Mouse (Mus musculus): Measurements from ENCODE around the gene Itga8. TPM values are rescaled to one million over a fixed set of nuclear protein-coding genes. Genes with fewer than 3 reads are reported as not detected.
A peak's percentile ranks its signal among the peaks of the same experiment; 100 is the strongest.

Itga8 gene
- total RNA-seq, 1 experiment from 2014 or later: 8.9 TPM

DNA sequence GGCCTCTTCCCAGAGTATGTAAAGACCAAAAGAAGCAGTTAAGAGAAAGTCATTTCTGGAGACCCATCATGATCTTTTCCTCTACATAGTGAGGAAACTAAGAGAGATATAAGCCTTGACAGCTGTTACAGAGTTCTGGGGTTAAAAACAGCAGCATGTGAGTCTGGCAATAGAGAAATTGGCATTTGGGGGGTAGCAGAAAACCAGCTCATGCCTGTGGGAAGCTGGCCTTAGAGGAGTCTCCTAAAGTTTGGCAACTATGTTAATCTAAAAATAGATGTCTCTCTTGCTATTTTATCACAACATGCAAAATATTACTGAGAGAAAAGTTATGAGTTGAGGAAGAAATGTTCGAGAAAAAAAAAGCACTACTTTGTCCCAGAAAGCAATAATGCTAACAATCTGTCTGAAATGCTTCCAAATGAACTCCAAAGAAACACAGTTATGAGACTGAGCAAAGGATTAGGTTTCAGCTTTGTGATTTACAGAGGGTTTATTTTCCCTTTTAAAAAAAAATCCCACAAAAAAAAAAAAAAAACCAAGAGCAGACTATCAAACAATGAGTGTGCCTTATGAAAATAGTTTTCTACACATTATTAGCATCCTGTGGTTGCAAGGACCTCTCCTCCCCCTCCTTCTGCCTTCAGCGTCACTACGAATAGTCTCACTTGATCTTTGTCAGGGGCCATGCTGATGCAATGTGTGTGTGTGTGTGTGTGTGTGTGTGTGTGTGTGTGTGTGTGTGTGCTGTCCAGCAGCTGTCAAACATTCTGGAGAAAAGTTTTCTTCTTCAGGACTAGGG, 88.9 kb downstream of the Itga8 start:
- no peak for ATAC-seq (replicated peaks; ENCODE audit: insufficient number of reproducible peaks, low FRiP score, low TSS enrichment, poor library complexity, severe bottlenecking)

- peak; percentile 37; the same call in 1 of the 2 replicates for ATAC-seq (replicated peaks; ENCODE audit: insufficient number of reproducible peaks, low FRiP score, low TSS enrichment, poor library complexity, severe bottlenecking)
Measured at GRCm38 (mm10) chr2:12208142-12208541, 93.6 kb downstream of the Itga8 start.

DNA sequence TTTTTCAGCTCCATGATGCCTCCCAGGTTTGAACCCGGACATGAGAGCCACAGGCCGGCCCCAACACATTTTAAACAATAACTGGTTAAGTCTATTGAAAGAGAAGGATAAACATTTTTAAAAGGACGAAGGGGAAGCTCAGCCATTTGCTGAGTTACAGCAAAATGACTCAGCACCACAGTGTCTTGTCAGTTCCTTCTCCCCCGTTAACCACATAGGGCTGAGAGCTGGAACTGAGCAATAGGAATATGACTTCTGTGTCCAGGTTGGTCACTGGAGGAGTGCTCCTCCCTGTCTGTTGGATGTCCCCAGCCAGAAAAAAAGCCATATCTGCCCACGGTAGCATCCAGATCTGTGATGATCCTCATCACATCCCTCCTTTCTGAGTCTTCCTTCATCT, 95.4 kb downstream of the Itga8 start:
- ATAC-seq (replicated peaks; ENCODE audit: insufficient number of reproducible peaks, low FRiP score, low TSS enrichment, poor library complexity, severe bottlenecking): peak; percentile 83

DNA sequence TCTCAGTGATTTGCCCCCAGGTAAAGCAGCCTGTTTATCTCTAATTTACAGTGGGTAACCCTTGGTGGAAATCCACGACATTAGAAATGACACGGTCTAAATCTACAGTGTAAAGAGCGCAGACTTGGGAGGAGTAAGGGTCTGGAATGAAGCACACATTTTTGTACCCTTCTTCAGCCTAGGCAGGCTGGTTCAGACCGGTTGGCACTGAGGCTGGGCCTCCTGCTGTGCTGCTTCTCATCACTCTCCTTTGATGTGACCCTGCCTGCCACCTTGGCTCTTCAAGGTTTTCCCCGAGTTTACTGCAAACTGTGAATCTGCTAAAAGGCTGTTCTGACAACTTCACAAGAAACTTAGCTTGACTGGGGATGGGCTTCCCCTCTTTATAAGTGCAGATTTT, 95.8 kb downstream of the Itga8 start:
- no peak for ATAC-seq (replicated peaks; ENCODE audit: insufficient number of reproducible peaks, low FRiP score, low TSS enrichment, poor library complexity, severe bottlenecking)

GRCm38 (mm10) chr2:12203231-12203630, 98.5 kb downstream of the Itga8 start:
- no peak for ATAC-seq (replicated peaks; ENCODE audit: insufficient number of reproducible peaks, low FRiP score, low TSS enrichment, poor library complexity, severe bottlenecking)

GRCm38 (mm10) chr2:12198699-12199098, 103.0 kb downstream of the Itga8 start:
- ATAC-seq (replicated peaks; ENCODE audit: insufficient number of reproducible peaks, low FRiP score, low TSS enrichment, poor library complexity, severe bottlenecking): no peak

- no peak for ATAC-seq (replicated peaks; ENCODE audit: insufficient number of reproducible peaks, low FRiP score, low TSS enrichment, poor library complexity, severe bottlenecking)
Measured at GRCm38 (mm10) chr2:12198214-12198613, 103.5 kb downstream of the Itga8 start.

GRCm38 (mm10) chr2:12197711-12198110, 104.0 kb downstream of the Itga8 start:
- no peak for ATAC-seq (replicated peaks; ENCODE audit: insufficient number of reproducible peaks, low FRiP score, low TSS enrichment, poor library complexity, severe bottlenecking)

GRCm38 (mm10) chr2:12189026-12189425, 112.7 kb downstream of the Itga8 start:
- no peak for ATAC-seq (replicated peaks; ENCODE audit: insufficient number of reproducible peaks, low FRiP score, low TSS enrichment, poor library complexity, severe bottlenecking)

GRCm38 (mm10) chr2:12187646-12188045, 114.1 kb downstream of the Itga8 start:
- no peak for ATAC-seq (replicated peaks; ENCODE audit: insufficient number of reproducible peaks, low FRiP score, low TSS enrichment, poor library complexity, severe bottlenecking)

DNA sequence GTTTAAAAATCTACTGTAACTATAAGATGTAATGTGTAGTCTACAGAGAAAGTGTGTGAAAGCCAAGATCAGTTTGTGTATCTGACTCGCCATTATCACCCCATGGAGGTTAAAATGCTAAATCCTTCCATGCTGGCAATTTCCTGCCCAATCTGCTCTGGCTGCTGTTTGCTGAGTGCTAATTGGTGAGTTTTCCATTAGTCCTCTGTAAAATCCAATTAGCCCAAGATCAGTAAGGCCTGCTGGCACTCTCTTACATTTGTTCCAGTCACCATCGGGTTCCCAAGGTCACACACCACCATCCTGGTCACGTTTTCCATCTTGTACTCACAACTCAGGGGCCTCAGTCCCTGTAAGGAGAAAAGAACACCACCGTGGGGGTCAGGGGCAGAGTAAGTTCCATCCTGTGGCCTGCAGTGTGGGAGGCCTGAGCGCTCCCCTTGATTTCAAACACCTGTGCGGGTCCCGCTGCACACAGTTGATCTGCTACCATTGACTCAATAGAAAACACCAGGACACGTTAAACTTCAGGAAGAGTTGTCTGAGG, 119.2 kb downstream of the Itga8 start:
- no peak for ATAC-seq (replicated peaks; ENCODE audit: insufficient number of reproducible peaks, low FRiP score, low TSS enrichment, poor library complexity, severe bottlenecking)

DNA sequence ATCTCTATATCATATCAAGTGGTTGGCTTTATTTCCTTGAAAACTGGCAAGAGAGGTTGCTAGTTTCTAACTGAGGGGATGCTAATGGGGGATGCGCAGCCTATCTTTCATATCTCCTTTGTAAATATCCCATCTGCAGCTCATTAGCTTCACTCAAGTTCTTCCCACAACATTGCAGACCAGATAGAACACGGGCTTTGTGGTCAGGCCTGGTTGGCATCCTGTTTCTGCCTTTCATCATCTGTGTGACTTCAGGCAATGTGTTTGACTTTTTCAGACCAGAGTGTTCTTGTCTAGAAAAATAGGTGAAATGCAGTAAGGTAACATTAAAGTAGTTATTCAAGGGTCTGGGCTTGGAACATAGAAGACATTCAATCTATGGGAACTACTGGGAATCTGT, 121.1 kb downstream of the Itga8 start:
- no peak for ATAC-seq (replicated peaks; ENCODE audit: insufficient number of reproducible peaks, low FRiP score, low TSS enrichment, poor library complexity, severe bottlenecking)

GRCm38 (mm10) chr2:12174722-12175427, 126.8 kb downstream of the Itga8 start:
- ATAC-seq (replicated peaks; ENCODE audit: insufficient number of reproducible peaks, low FRiP score, low TSS enrichment, poor library complexity, severe bottlenecking): peak; percentile 90

GRCm38 (mm10) chr2:12170221-12170620, 131.5 kb downstream of the Itga8 start:
- no peak for ATAC-seq (replicated peaks; ENCODE audit: insufficient number of reproducible peaks, low FRiP score, low TSS enrichment, poor library complexity, severe bottlenecking)

DNA sequence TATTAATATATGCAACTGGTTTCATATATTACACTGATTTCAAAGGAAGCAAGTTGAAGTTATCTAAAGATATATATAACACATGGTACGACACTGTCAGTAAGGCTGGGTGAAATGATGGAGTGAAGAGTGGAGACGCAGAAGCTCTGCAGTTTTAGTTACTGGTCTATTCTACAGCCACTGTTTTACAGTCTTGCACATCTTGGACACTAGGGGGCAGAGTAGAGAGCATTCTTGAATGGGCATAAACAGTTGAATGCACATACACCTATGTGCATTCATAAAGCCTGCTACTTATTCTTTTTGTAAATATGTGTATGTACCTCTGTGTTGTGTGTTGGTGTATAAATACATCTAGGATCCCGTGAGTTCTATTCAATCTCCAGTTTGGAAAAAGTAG, 141.2 kb downstream of the Itga8 start:
- peak; percentile 63; the same call in 1 of the 2 replicates for ATAC-seq (replicated peaks; ENCODE audit: insufficient number of reproducible peaks, low FRiP score, low TSS enrichment, poor library complexity, severe bottlenecking)

GRCm38 (mm10) chr2:12157001-12157400, 144.7 kb downstream of the Itga8 start:
- ATAC-seq (replicated peaks; ENCODE audit: insufficient number of reproducible peaks, low FRiP score, low TSS enrichment, poor library complexity, severe bottlenecking): no peak

DNA sequence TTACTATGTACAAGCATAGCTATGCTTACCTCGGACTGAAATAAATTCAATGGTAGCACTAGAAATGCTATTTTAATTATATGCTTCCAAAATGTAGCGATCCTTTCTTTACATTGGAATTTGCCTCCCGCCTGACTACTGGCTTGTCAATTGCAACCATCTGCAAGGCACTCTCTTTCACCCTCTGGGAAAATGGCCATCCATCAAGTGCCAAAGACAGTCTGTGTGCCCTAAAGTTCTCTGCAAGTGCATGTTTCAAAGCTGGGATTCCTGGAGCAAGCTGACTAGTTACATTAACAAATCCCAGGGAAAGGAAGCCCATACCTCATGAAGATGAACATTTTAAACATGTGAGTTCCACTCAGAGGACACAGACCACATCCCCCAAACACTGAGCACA, 145.3 kb downstream of the Itga8 start:
- ATAC-seq (replicated peaks; ENCODE audit: insufficient number of reproducible peaks, low FRiP score, low TSS enrichment, poor library complexity, severe bottlenecking): no peak

GRCm38 (mm10) chr2:12154676-12155075, 147.0 kb downstream of the Itga8 start:
- no peak for ATAC-seq (replicated peaks; ENCODE audit: insufficient number of reproducible peaks, low FRiP score, low TSS enrichment, poor library complexity, severe bottlenecking)

GRCm38 (mm10) chr2:12153551-12153950, 148.2 kb downstream of the Itga8 start:
- no peak for ATAC-seq (replicated peaks; ENCODE audit: insufficient number of reproducible peaks, low FRiP score, low TSS enrichment, poor library complexity, severe bottlenecking)

DNA sequence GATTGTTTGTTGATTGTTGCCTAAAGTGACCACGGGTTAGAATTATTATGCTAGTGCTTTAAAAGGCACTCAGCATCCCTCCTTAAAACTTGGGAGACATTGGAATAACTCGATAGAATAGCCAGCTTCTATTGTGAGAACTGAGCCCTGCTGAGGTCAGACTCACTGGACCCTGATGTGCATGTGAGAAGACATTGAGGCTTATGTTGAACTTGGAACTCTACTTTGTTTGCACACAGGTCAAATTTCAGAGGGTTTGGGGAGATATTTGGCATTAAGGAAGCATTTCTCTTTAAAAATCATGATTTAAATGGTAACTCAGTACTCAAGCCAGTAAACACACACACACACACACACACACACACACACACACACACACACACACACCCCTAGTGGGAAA, 153.8 kb downstream of the Itga8 start:
- no peak for ATAC-seq (replicated peaks; ENCODE audit: insufficient number of reproducible peaks, low FRiP score, low TSS enrichment, poor library complexity, severe bottlenecking)

All from monocyte, adult 5-6 weeks (primary cell).